Mouse (Mus musculus): ENCODE measurements around the gene Tmem177.

GRCm38 (mm10) chr1:119891149-119891548 is 21.9 kb downstream of the Tmem177 start:
- no peak for TF ChIP-seq POLR2A (IDR thresholded peaks at IDR 0.05; ENCODE audit: insufficient read length, low read depth)
- no peak for TF ChIP-seq E2F4 (IDR thresholded peaks at IDR 0.05; ENCODE audit: insufficient read depth)
- no peak for TF ChIP-seq SRF (IDR thresholded peaks at IDR 0.05; ENCODE audit: control insufficient read depth, insufficient read length, low read depth)
- TF ChIP-seq TCF12 (IDR thresholded peaks at IDR 0.05; ENCODE audit: insufficient read depth, poor library complexity, severe bottlenecking), result no peak
- TF ChIP-seq MYOG (IDR thresholded peaks at IDR 0.05; ENCODE audit: control insufficient read depth in 1 of 3, insufficient read depth in 1 of 3, insufficient read length in 2 of 3, low read depth in 2 of 3), result no peak
- no peak for TF ChIP-seq POLR2AphosphoS2 (IDR thresholded peaks at IDR 0.05; ENCODE audit: insufficient read length, low read depth)

Data from myocyte (in vitro differentiated cells).